ENCODE assay signal across 17 mouse cellular contexts in the genomic region with DNA sequence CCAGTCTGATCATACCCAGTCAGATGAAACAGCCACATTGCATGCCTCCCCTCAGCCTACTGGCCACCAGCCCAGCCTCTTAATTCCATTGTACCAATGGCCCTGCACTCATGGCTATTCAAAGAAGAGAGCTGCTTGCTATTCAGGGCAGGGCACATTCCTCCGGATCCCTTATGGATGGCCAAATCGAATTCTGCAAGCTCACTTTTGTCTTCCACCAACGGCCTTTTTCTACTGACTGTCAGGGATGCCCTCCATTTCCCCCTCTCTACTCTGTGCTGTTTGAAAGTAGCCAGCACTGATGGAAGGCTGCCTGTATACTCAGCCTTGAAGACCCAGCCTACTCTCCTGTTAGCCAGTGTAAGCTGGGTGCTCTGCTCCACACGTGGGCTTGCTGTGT.
DNase-seq lines count a peak whose midpoint lies in the region; ATAC-seq lines count a peak whose summit lies in the region.
"Had no signal": no experiment of that assay in that cellular context is flagged by ENCODE, and none has a peak within 500 bp of the region (broad histone marks: within the 10 kb centered on the region; RNA-seq: fewer than 3 reads in every experiment).

No protein-coding gene starts in this region.

- peaks cover 29% of the 10 kb centered on the region for H3K27me3 ChIP-seq in neural tube, embryonic 13.5 days
- no peaks in the 10 kb centered on the region for H3K27me3 ChIP-seq in forebrain, embryonic 14.5 days (replicated peaks; ENCODE audit: control insufficient read depth, insufficient read depth, low read length)
- no peaks in the 10 kb centered on the region; the same call in 1 of the 2 replicates for H3K27me3 ChIP-seq in hindbrain, embryonic 16.5 days (replicated peaks; ENCODE audit: control insufficient read depth, insufficient read depth, low read length)
- H3K27me3 ChIP-seq in neural tube, embryonic 14.5 days (ENCODE audit: control insufficient read depth, insufficient read depth, low read length): no peaks in the 10 kb centered on the region

- intact Hi-C loops in left cerebral cortex, postnatal 25 days (cut with DNase I): no loop called here

- peaks cover 18% of the 10 kb centered on the region for H3K4me1 ChIP-seq in neural tube, embryonic 13.5 days (replicated peaks)
- H3K4me1 ChIP-seq in forebrain, embryonic 14.5 days (ENCODE audit: control insufficient read depth, insufficient read depth, low read length): peaks cover 16% of the 10 kb centered on the region; the same call in 1 of the 2 replicates
- no peaks in the 10 kb centered on the region for H3K4me1 ChIP-seq in hindbrain, embryonic 16.5 days (ENCODE audit: control insufficient read depth, insufficient read depth, low read depth, low read length)
- H3K4me1 ChIP-seq in neural tube, embryonic 14.5 days (ENCODE audit: control insufficient read depth, insufficient read depth, low read length): no peaks in the 10 kb centered on the region
- H3K4me1 ChIP-seq: embryonic facial prominence, embryonic 12.5 days; heart, embryonic 13.5 days; limb, embryonic 15.5 days had no signal

- H3K4me3 ChIP-seq in neural tube, embryonic 13.5 days: no peak overlapping the region
- no peak overlapping the region for H3K4me3 ChIP-seq in forebrain, embryonic 14.5 days (ENCODE audit: low read depth, low read length)
- H3K4me3 ChIP-seq in hindbrain, embryonic 16.5 days (ENCODE audit: low read length): no peak overlapping the region
- no peak overlapping the region for H3K4me3 ChIP-seq in neural tube, embryonic 14.5 days (ENCODE audit: low read depth, low read length)
- H3K4me3 ChIP-seq: embryonic facial prominence, embryonic 12.5 days; heart, embryonic 13.5 days; limb, embryonic 15.5 days had no signal

- H3K9ac ChIP-seq in neural tube, embryonic 13.5 days: no peak overlapping the region
- H3K9ac ChIP-seq in forebrain, embryonic 14.5 days (ENCODE audit: low read length): no peak overlapping the region
- H3K9ac ChIP-seq in hindbrain, embryonic 16.5 days (ENCODE audit: low read depth, low read length): no peak overlapping the region
- H3K9ac ChIP-seq in neural tube, embryonic 14.5 days (replicated peaks; ENCODE audit: low read depth, low read length): no peak overlapping the region
- H3K9ac ChIP-seq: embryonic facial prominence, embryonic 12.5 days; heart, embryonic 13.5 days; limb, embryonic 15.5 days had no signal

- WGBS in neural tube, embryonic 13.5 days: 26% methylated on average over 4 of the region's 4 CpGs
- WGBS in forebrain, embryonic 14.5 days: 13% methylated on average over 4 of the region's 4 CpGs
- 16% methylated on average over 4 of the region's 4 CpGs for WGBS in hindbrain, embryonic 16.5 days
- WGBS in neural tube, embryonic 14.5 days: 24% methylated on average over 4 of the region's 4 CpGs

- DNase-seq in neural tube, embryonic 10.5 days (ENCODE audit: extremely low spot score, low spot score): no peak
- peak; percentile 58 for DNase-seq in forebrain, embryonic 14.5 days (ENCODE audit: low spot score)
- DNase-seq in heart, adult 18-20 months: no peak
- DNase-seq in left cerebral cortex, postnatal 25 days (ENCODE audit: low spot score in 2 of 2): no peak
- DNase-seq: cerebellum, adult 8-10 months; gastrocnemius, postnatal 36 days; kidney, adult 9 months; lung, adult 2 months; right cerebral cortex, adult 18-20 months; thymus, adult 2 months had no signal

- H3K36me3 ChIP-seq in neural tube, embryonic 13.5 days: no peaks in the 10 kb centered on the region
- H3K36me3 ChIP-seq in forebrain, embryonic 14.5 days (ENCODE audit: control insufficient read depth, insufficient read depth, low read length): no peaks in the 10 kb centered on the region
- no peaks in the 10 kb centered on the region for H3K36me3 ChIP-seq in hindbrain, embryonic 16.5 days (ENCODE audit: control insufficient read depth, insufficient read depth, low read length)
- H3K36me3 ChIP-seq in neural tube, embryonic 14.5 days (ENCODE audit: control insufficient read depth, insufficient read depth, low read length): no peaks in the 10 kb centered on the region
- H3K36me3 ChIP-seq: embryonic facial prominence, embryonic 12.5 days; heart, embryonic 13.5 days; limb, embryonic 15.5 days had no signal

- ATAC-seq in neural tube, embryonic 13.5 days (ENCODE audit: low read depth): peak; percentile 74
- peak; percentile 60 for ATAC-seq in forebrain, embryonic 14.5 days
- ATAC-seq in hindbrain, embryonic 16.5 days: peak; percentile 92
- peak; percentile 81 for ATAC-seq in neural tube, embryonic 14.5 days (ENCODE audit: low read depth)
- ATAC-seq: CD4-positive, CD25-positive, alpha-beta regulatory T cell, adult 4 months had no signal

- H3K27ac ChIP-seq in neural tube, embryonic 13.5 days (replicated peaks): no peak overlapping the region
- no peak overlapping the region for H3K27ac ChIP-seq in forebrain, embryonic 14.5 days (ENCODE audit: low read depth, low read length)
- no peak overlapping the region for H3K27ac ChIP-seq in hindbrain, embryonic 16.5 days (ENCODE audit: low read depth, low read length)
- H3K27ac ChIP-seq in neural tube, embryonic 14.5 days (ENCODE audit: low read depth, low read length): no peak overlapping the region
- H3K27ac ChIP-seq: embryonic facial prominence, embryonic 12.5 days; heart, embryonic 13.5 days; limb, embryonic 15.5 days had no signal

- H3K4me2 ChIP-seq in neural tube, embryonic 13.5 days: no peak overlapping the region
- no peak overlapping the region for H3K4me2 ChIP-seq in forebrain, embryonic 14.5 days (ENCODE audit: low read length)
- no peak overlapping the region for H3K4me2 ChIP-seq in hindbrain, embryonic 16.5 days (ENCODE audit: low read length)
- no peak overlapping the region for H3K4me2 ChIP-seq in neural tube, embryonic 14.5 days (ENCODE audit: low read depth, low read length)
- H3K4me2 ChIP-seq: embryonic facial prominence, embryonic 12.5 days; heart, embryonic 13.5 days; limb, embryonic 15.5 days had no signal

- peaks cover 9% of the 10 kb centered on the region for H3K9me3 ChIP-seq in neural tube, embryonic 13.5 days
- no peaks in the 10 kb centered on the region; the same call in 1 of the 2 replicates for H3K9me3 ChIP-seq in forebrain, embryonic 14.5 days (replicated peaks; ENCODE audit: control insufficient read depth, low read length)
- H3K9me3 ChIP-seq in hindbrain, embryonic 16.5 days (ENCODE audit: control insufficient read depth, low read length): no peaks in the 10 kb centered on the region; the same call in 1 of the 2 replicates
- H3K9me3 ChIP-seq in neural tube, embryonic 14.5 days (ENCODE audit: control insufficient read depth, low read length): no peaks in the 10 kb centered on the region; the same call in 1 of the 2 replicates
- H3K9me3 ChIP-seq: limb, embryonic 15.5 days had no signal
